ENCODE assay signal across 23 mouse cellular contexts in the genomic region with DNA sequence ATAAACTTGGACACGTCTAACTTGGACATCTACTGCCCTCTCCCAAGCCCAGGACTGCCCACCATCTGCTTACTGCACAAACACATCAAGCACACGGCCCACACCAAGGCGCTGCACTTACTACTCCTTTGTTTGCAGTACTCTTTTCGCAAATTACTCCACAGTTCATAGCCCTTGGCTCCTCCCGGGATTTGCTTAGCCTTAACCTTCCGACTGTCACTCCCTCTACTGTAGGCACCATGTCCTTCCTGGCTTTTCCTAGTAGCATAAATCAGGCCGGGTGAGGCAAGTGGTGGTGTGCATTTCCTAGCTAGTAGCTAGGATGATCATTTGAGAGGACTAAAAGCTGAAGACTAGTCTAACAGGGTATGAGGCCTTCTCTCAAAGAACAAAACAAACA. TPM values are rescaled to one million over a fixed set of nuclear protein-coding genes. Genes with fewer than 3 reads are reported as not detected.
DNase-seq lines count a peak whose midpoint lies in the region; ATAC-seq and TF ChIP-seq lines count a peak whose summit lies in the region.
"Had no signal": no experiment of that assay in that cellular context is flagged by ENCODE, and none has a peak within 500 bp of the region (broad histone marks: within the 10 kb centered on the region; RNA-seq: fewer than 3 reads in every experiment).

No protein-coding gene starts in this region.

- H3K36me3 ChIP-seq in heart, postnatal 0 days (replicated peaks; ENCODE audit: control insufficient read depth, insufficient read depth, low read length): no peaks in the 10 kb centered on the region
- no peaks in the 10 kb centered on the region for H3K36me3 ChIP-seq in liver, embryonic 16.5 days (ENCODE audit: control insufficient read depth, insufficient read depth)
- peaks cover 4% of the 10 kb centered on the region; the same call in 1 of the 2 replicates for H3K36me3 ChIP-seq in liver, embryonic 12.5 days
- no peaks in the 10 kb centered on the region for H3K36me3 ChIP-seq in intestine, embryonic 14.5 days (ENCODE audit: control insufficient read depth, insufficient read depth, low read length)
- H3K36me3 ChIP-seq in small intestine, adult 2 months (ENCODE audit: control insufficient read depth, insufficient read depth, low read length): no peaks in the 10 kb centered on the region
- H3K36me3 ChIP-seq: embryonic facial prominence, embryonic 12.5 days; heart, embryonic 15.5 days; hindbrain, embryonic 10.5 days; limb, embryonic 10.5 days; liver, embryonic 13.5 days; lung, embryonic 15.5 days had no signal

- H3K4me1 ChIP-seq in heart, postnatal 0 days (ENCODE audit: control insufficient read depth, insufficient read depth): peaks cover 14% of the 10 kb centered on the region; the same call in 1 of the 2 replicates
- H3K4me1 ChIP-seq in liver, embryonic 16.5 days (ENCODE audit: control insufficient read depth, low read depth, low read length): peaks cover 11% of the 10 kb centered on the region
- peaks cover 21% of the 10 kb centered on the region for H3K4me1 ChIP-seq in liver, embryonic 12.5 days
- H3K4me1 ChIP-seq in intestine, embryonic 14.5 days (replicated peaks; ENCODE audit: control insufficient read depth, insufficient read depth, low read length): peaks cover 18% of the 10 kb centered on the region
- H3K4me1 ChIP-seq in small intestine, adult 2 months (ENCODE audit: control insufficient read depth, insufficient read depth, insufficient read length, low read length): peaks cover 7% of the 10 kb centered on the region; the same call in 1 of the 2 replicates

- no peaks in the 10 kb centered on the region for H3K9me3 ChIP-seq in heart, postnatal 0 days (replicated peaks; ENCODE audit: control insufficient read depth, low read length)
- no peaks in the 10 kb centered on the region for H3K9me3 ChIP-seq in liver, embryonic 16.5 days (replicated peaks; ENCODE audit: control insufficient read depth, low read length)
- no peaks in the 10 kb centered on the region for H3K9me3 ChIP-seq in liver, embryonic 12.5 days (replicated peaks)
- H3K9me3 ChIP-seq in intestine, embryonic 14.5 days (ENCODE audit: control insufficient read depth, low read length): no peaks in the 10 kb centered on the region
- H3K9me3 ChIP-seq: embryonic facial prominence, embryonic 12.5 days; forebrain, embryonic 13.5 days; heart, embryonic 15.5 days; hindbrain, embryonic 10.5 days; limb, embryonic 10.5 days; liver, embryonic 13.5 days; lung, embryonic 15.5 days had no signal

- H3K4me3 ChIP-seq in heart, postnatal 0 days (ENCODE audit: low read depth, low read length): no peak overlapping the region
- H3K4me3 ChIP-seq in liver, embryonic 16.5 days (ENCODE audit: low read depth, low read length): no peak overlapping the region
- no peak overlapping the region for H3K4me3 ChIP-seq in liver, embryonic 12.5 days
- H3K4me3 ChIP-seq in intestine, embryonic 14.5 days (ENCODE audit: low read depth, low read length): no peak overlapping the region
- H3K4me3 ChIP-seq in small intestine, adult 2 months (ENCODE audit: low read depth, low read length): no peak overlapping the region
- H3K4me3 ChIP-seq: embryonic facial prominence, embryonic 12.5 days; forebrain, embryonic 13.5 days; gastrocnemius, adult 2 months; heart, embryonic 15.5 days; hindbrain, embryonic 10.5 days; limb, embryonic 10.5 days; liver, embryonic 13.5 days; lung, embryonic 15.5 days had no signal

- no peak overlapping the region for H3K4me2 ChIP-seq in heart, postnatal 0 days (ENCODE audit: low read depth, low read length)
- no peak overlapping the region for H3K4me2 ChIP-seq in liver, embryonic 16.5 days (ENCODE audit: low read depth, low read length)
- H3K4me2 ChIP-seq in liver, embryonic 12.5 days: no peak overlapping the region
- H3K4me2 ChIP-seq in intestine, embryonic 14.5 days (ENCODE audit: low read length): no peak overlapping the region
- H3K4me2 ChIP-seq: embryonic facial prominence, embryonic 12.5 days; forebrain, embryonic 13.5 days; heart, embryonic 15.5 days; liver, embryonic 13.5 days; lung, embryonic 15.5 days had no signal

- no peaks in the 10 kb centered on the region for H3K27me3 ChIP-seq in heart, postnatal 0 days (ENCODE audit: control insufficient read depth, insufficient read depth, low read length)
- H3K27me3 ChIP-seq in liver, embryonic 16.5 days (ENCODE audit: control insufficient read depth, insufficient read depth, low read depth, low read length): no peaks in the 10 kb centered on the region
- no peaks in the 10 kb centered on the region for H3K27me3 ChIP-seq in liver, embryonic 12.5 days (replicated peaks)
- no peaks in the 10 kb centered on the region for H3K27me3 ChIP-seq in intestine, embryonic 14.5 days (replicated peaks; ENCODE audit: control insufficient read depth, insufficient read depth, low read length)
- H3K27me3 ChIP-seq in small intestine, adult 2 months (ENCODE audit: control insufficient read depth, insufficient read depth, low read length): no peaks in the 10 kb centered on the region
- H3K27me3 ChIP-seq: embryonic facial prominence, embryonic 12.5 days; forebrain, embryonic 13.5 days; heart, embryonic 15.5 days; liver, embryonic 13.5 days; lung, embryonic 15.5 days; Patski had no signal

- intact Hi-C loops in heart, postnatal 14 days (cut with DNase I): no loop called here

- DNase-seq in heart, postnatal 0 days (ENCODE audit: low spot score): no peak
- DNase-seq in heart, postnatal 14 days: no peak
- DNase-seq in intestine, embryonic 14.5 days (ENCODE audit: low spot score): no peak
- DNase-seq in thymus, adult 18-20 months: no peak
- DNase-seq in ovary, adult 18-20 months (ENCODE audit: low spot score): no peak
- DNase-seq: cerebellum, adult 11-12 months; cerebellum, postnatal 10 days; gastrocnemius, adult 2 months; kidney, adult 18-20 months; liver, embryonic 13.5 days; midbrain, embryonic 14.5 days; right cerebral cortex, postnatal 14 days had no signal

- H3K27ac ChIP-seq in heart, postnatal 0 days (ENCODE audit: low read depth): 0 out of 2 replicates have a peak overlapping the region, but pooled peaks have one; percentile 7
- no peak overlapping the region for H3K27ac ChIP-seq in liver, embryonic 16.5 days (ENCODE audit: low read length)
- no peak overlapping the region for H3K27ac ChIP-seq in liver, embryonic 12.5 days
- H3K27ac ChIP-seq in intestine, embryonic 14.5 days (ENCODE audit: low read depth): 0 out of 2 replicates have a peak overlapping the region, but pooled peaks have one; percentile 22
- peak overlapping the region; percentile 21; the same call in 1 of the 2 replicates for H3K27ac ChIP-seq in small intestine, adult 2 months (ENCODE audit: insufficient read depth, low read depth, low read length)
- H3K27ac ChIP-seq: embryonic facial prominence, embryonic 12.5 days; forebrain, embryonic 13.5 days; gastrocnemius, adult 2 months; heart, embryonic 15.5 days; hindbrain, embryonic 10.5 days; limb, embryonic 10.5 days; liver, embryonic 13.5 days; lung, embryonic 15.5 days had no signal

- no peak for ATAC-seq in heart, postnatal 0 days (ENCODE audit: insufficient read depth, low read depth)
- peak; percentile 37; the same call in 1 of the 2 replicates for ATAC-seq in liver, embryonic 16.5 days (ENCODE audit: low read depth)
- no peak for ATAC-seq in liver, embryonic 12.5 days
- ATAC-seq in intestine, embryonic 14.5 days (replicated peaks; ENCODE audit: low FRiP score, low TSS enrichment, low read depth): no peak
- ATAC-seq: forebrain, embryonic 13.5 days; hindbrain, embryonic 16.5 days had no signal

- TF ChIP-seq POLR2A in small intestine, adult 2 months (IDR thresholded peaks at IDR 0.05; ENCODE audit: low read depth, low read length): no peak

- H3K9ac ChIP-seq in heart, postnatal 0 days (replicated peaks; ENCODE audit: low read depth, low read length): no peak overlapping the region
- H3K9ac ChIP-seq in liver, embryonic 16.5 days (ENCODE audit: low read depth, low read length): no peak overlapping the region
- no peak overlapping the region for H3K9ac ChIP-seq in liver, embryonic 12.5 days
- H3K9ac ChIP-seq in intestine, embryonic 14.5 days (ENCODE audit: low read length): no peak overlapping the region
- H3K9ac ChIP-seq: embryonic facial prominence, embryonic 12.5 days; forebrain, embryonic 13.5 days; heart, embryonic 15.5 days; liver, embryonic 13.5 days; lung, embryonic 15.5 days had no signal

- WGBS in heart, postnatal 0 days: 78% methylated on average over 7 of the region's 7 CpGs
- WGBS in liver, embryonic 16.5 days (ENCODE audit: insufficient replicate concordance): 59% methylated on average over 7 of the region's 7 CpGs
- WGBS in liver, embryonic 12.5 days (ENCODE audit: insufficient replicate concordance): 80% methylated on average over 7 of the region's 7 CpGs
- WGBS in intestine, embryonic 14.5 days: 61% methylated on average over 7 of the region's 7 CpGs
- 36% methylated on average over 7 of the region's 7 CpGs for WGBS in small intestine, adult 2 months

- no peak for TF ChIP-seq EP300 in heart, postnatal 0 days (IDR thresholded peaks at IDR 0.05; ENCODE audit: low read depth)

- no peak for TF ChIP-seq CTCF in heart, postnatal 0 days (IDR thresholded peaks at IDR 0.05; ENCODE audit: low read depth)
- no peak for TF ChIP-seq CTCF in small intestine, adult 2 months (IDR thresholded peaks at IDR 0.05; ENCODE audit: extremely low read depth, insufficient read length, insufficient replicate concordance, low read depth, low read length)

RNA-seq across cellular contexts. Expression of a gene that starts 16.8 kb away (rescaled TPM):
- 79.5 and 80.0 TPM in 2 replicates for total RNA-seq in heart, postnatal 0 days (2014; rRNA removed; ENCODE audit: low replicate concordance)
- 103 and 105 TPM in 2 replicates for polyA plus RNA-seq in heart, postnatal 0 days (2015; fragmentation: Nextera tagmentation; extraction: Ambion mirVana)
- total RNA-seq in heart, postnatal 14 days (2021): 100 to 1,000 TPM; 103 to 106 TPM
- 41.7 and 42.9 TPM in 2 replicates for polyA plus RNA-seq in liver, embryonic 16.5 days (2015; fragmentation: Nextera tagmentation; extraction: Ambion mirVana)
- 47.7 and 49.0 TPM in 2 replicates for polyA plus RNA-seq in liver, embryonic 12.5 days (2016; fragmentation: Nextera tagmentation; extraction: Ambion mirVana)
- polyA plus RNA-seq in intestine, embryonic 14.5 days (2014; fragmentation: Nextera tagmentation; extraction: Ambion mirVana): 102 and 103 TPM in 2 replicates
- 6.6 and 13.1 TPM in 2 replicates for polyA plus RNA-seq in small intestine, adult 2 months (2012; rRNA removed)

Comparison
In these comparisons a context has a peak if more than half of its experiments do, and no peak if none do; other contexts are left out.
1. H3K27ac ChIP-seq: peak in heart, postnatal 0 days (single experiment), intestine, embryonic 14.5 days (single experiment) and small intestine, adult 2 months (single experiment); none in liver, embryonic 16.5 days (single experiment) and liver, embryonic 12.5 days (single experiment).